Mouse (Mus musculus): ENCODE measurements around the gene Sgms1.
A peak's percentile ranks its signal among the peaks of the same experiment; 100 is the strongest.

Sgms1 gene

GRCm38 (mm10) chr19:32389001-32389871 lies at the start of gene Sgms1:
Sgms1 (minus strand) TSS chr19:32389714.
- peak; percentile 93 to 97 for DNase-seq

- no peak for DNase-seq
Observed at GRCm38 (mm10) chr19:32425856-32426255, 36.3 kb upstream of the Sgms1 start.

GRCm38 (mm10) chr19:32424706-32425105 lies 35.2 kb upstream of the Sgms1 start:
- no peak for DNase-seq

- no peak for DNase-seq
Observed at GRCm38 (mm10) chr19:32419069-32419468, 29.6 kb upstream of the Sgms1 start.

GRCm38 (mm10) chr19:32416692-32417317 lies 27.3 kb upstream of the Sgms1 start:
- DNase-seq: no peak

- DNase-seq: no peak
Observed at GRCm38 (mm10) chr19:32409603-32410360, 20.3 kb upstream of the Sgms1 start.

- no peak for DNase-seq
Observed at GRCm38 (mm10) chr19:32406717-32407116, 17.2 kb upstream of the Sgms1 start.

GRCm38 (mm10) chr19:32404386-32404785 lies 14.9 kb upstream of the Sgms1 start:
- DNase-seq: no peak

GRCm38 (mm10) chr19:32403834-32404233 lies 14.3 kb upstream of the Sgms1 start:
- DNase-seq: no peak

- no peak for DNase-seq
Observed at GRCm38 (mm10) chr19:32398491-32398890, 9.0 kb upstream of the Sgms1 start.

- no peak for DNase-seq
Observed at GRCm38 (mm10) chr19:32396303-32396702, 6.8 kb upstream of the Sgms1 start.

- no peak for DNase-seq
Observed at GRCm38 (mm10) chr19:32394825-32395224, 5.3 kb upstream of the Sgms1 start.

- no peak for DNase-seq
Observed at GRCm38 (mm10) chr19:32393758-32394450, 4.4 kb upstream of the Sgms1 start.

- no peak for DNase-seq
Observed at GRCm38 (mm10) chr19:32393092-32393745, 3.7 kb upstream of the Sgms1 start.

GRCm38 (mm10) chr19:32391441-32391840 lies 1.9 kb upstream of the Sgms1 start:
- no peak for DNase-seq

GRCm38 (mm10) chr19:32390116-32390515 lies 602 bp upstream of the Sgms1 start:
- DNase-seq: peak in 1 of 2 experiments; percentile 12

- peak; percentile 96 to 98 for DNase-seq
Observed at GRCm38 (mm10) chr19:32388191-32388921, 1.2 kb downstream of the Sgms1 start.

- DNase-seq: peak; percentile 52 to 76
Observed at GRCm38 (mm10) chr19:32387403-32388190, 1.9 kb downstream of the Sgms1 start.

GRCm38 (mm10) chr19:32386556-32387402 lies 2.7 kb downstream of the Sgms1 start:
- DNase-seq: peak; percentile 90 to 93

GRCm38 (mm10) chr19:32383738-32384137 lies 5.8 kb downstream of the Sgms1 start:
- no peak for DNase-seq

Measured in kidney, postnatal 36 days (tissue).